Mouse (Mus musculus) embryonic fibroblast, embryonic 13.5 days (primary cell): ENCODE results near the gene Rab8a.

Source experiments
- CTCF ChIP-seq: IDR thresholded peaks from 2 replicates; pipeline ENCODE4 v1.5.1; 2011; ENCODE audit warnings: mild to moderate bottlenecking, control low read depth, low read length, moderate library complexity, borderline replicate concordance; ENCODE audit not compliant: insufficient read depth
- POLR2A ChIP-seq: IDR thresholded peaks from 2 replicates; pipeline ENCODE4 v1.6.1; 2011; ENCODE audit warnings: low read depth, mild to moderate bottlenecking, control low read depth, low read length, moderate library complexity

GRCm38 (mm10) chr8:72190215-72190539, 29.2 kb downstream of the Rab8a start:
- no peak for TF ChIP-seq CTCF
- TF ChIP-seq POLR2A, result no peak
